Mouse (Mus musculus): ENCODE data around the gene Ccdc7a.
"Not testable (repeated sequence)": the region's sequence is repeated elsewhere in the genome, so short reads cannot be mapped to it uniquely, and the experiment has no call there.

DNA sequence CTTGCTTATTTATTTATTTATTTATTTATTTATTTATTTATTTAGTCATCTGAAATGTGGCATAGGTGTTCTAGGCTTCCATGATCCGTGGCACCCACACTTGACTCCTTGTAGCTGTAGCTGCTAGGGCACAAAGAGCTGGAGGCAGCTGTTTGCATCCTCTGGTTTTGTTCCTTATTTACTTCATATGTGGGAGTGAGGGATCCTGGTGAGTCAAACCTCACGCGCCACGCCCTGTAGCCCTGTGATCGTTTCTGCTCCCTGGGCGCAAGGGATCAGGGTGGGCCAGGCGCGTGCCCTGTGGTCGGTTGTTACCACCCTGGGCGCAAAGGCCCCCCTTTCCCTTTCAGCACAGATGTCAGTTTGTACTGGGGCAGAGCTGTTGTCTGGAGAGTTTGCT lies 1.5 kb upstream of the Ccdc7a start, which contains the start of gene Ccdc7b:
- TF ChIP-seq CTCF (IDR thresholded peaks at IDR 0.05; ENCODE audit: borderline replicate concordance, insufficient read depth, low read depth, low read length); POLR2A (IDR thresholded peaks at IDR 0.05; ENCODE audit: borderline replicate concordance, insufficient read depth, low read length): not testable (repeated sequence)

Measured in cerebellum, adult 2 months (tissue).